Mouse (Mus musculus): Measurements from ENCODE around the gene Gys1. TPM values are rescaled to one million over a fixed set of nuclear protein-coding genes. Genes with fewer than 3 reads are reported as not detected.

Gene Gys1
- total RNA-seq, 2 experiments from 2014 or later: 13.5 to 15.4 TPM

Small RNAs within 50 kb of the gene (microRNA-seq; reads per million reads assigned to microRNA genes)
- gene Gm22133: 0 reads per million in 2 experiments

Other genes starting within 250 kb of the Gys1 start
- 1 to 10 TPM; 2.2 to 3.4 TPM for gene Ccdc155, start 230.0 kb upstream of the Gys1 start, total RNA-seq (2021)
- gene Dkkl1, start 222.7 kb upstream of the Gys1 start, total RNA-seq (2021): 1 to 10 TPM; 1.9 to 3.1 TPM
- gene Tead2, start 219.1 kb upstream of the Gys1 start, total RNA-seq (2021): 1 to 10 TPM; 3.2 to 4.2 TPM
- gene Cd37, start 195.7 kb upstream of the Gys1 start, total RNA-seq (2021): 1 to 10 TPM; 4.5 to 4.8 TPM
- 1 to 10 TPM; 1.3 to 2.6 TPM for gene Slc6a16, start 193.8 kb upstream of the Gys1 start, total RNA-seq (2021)
- gene Slc6a21, start 157.3 kb upstream of the Gys1 start, total RNA-seq (2021): not detected
- 10 to 100 TPM in 1 of 2 experiments, 1 to 10 TPM in 1; 9.7 to 16.2 TPM for gene Trpm4, start 101.1 kb upstream of the Gys1 start, total RNA-seq (2021)
- gene Hrc, start 99.6 kb upstream of the Gys1 start, total RNA-seq (2021): under 1 TPM; 0.17 to 0.18 TPM
- gene Ppfia3, start 67.8 kb upstream of the Gys1 start, total RNA-seq (2021): 100 to 1,000 TPM; 132 to 139 TPM
- 100 to 1,000 TPM; 134 to 144 TPM for gene Lin7b, start 64.3 kb upstream of the Gys1 start, total RNA-seq (2021)
- gene Snrnp70, start 39.1 kb upstream of the Gys1 start, total RNA-seq (2021): 100 to 1,000 TPM; 364 to 405 TPM
- gene Kcna7, start 29.2 kb upstream of the Gys1 start, total RNA-seq (2021): not detected
- gene Ntf5, start 21.1 kb upstream of the Gys1 start, total RNA-seq (2021): not detected
- under 1 TPM in 1 of 2 experiments, not detected in 1; 0.50 TPM for gene Lhb, start 14.0 kb upstream of the Gys1 start, total RNA-seq (2021)
- 10 to 100 TPM; 34.6 to 37.7 TPM for gene Ruvbl2, start 3.3 kb downstream of the Gys1 start, total RNA-seq (2021)
- gene Ftl1, start 25.0 kb downstream of the Gys1 start, total RNA-seq (2021): 100 to 1,000 TPM; 230 to 234 TPM
- gene Bax, start 32.1 kb downstream of the Gys1 start, total RNA-seq (2021): 10 to 100 TPM; 68.5 to 68.9 TPM
- under 1 TPM in 1 of 2 experiments, not detected in 1; 0.20 TPM for gene Tulp2, start 47.0 kb downstream of the Gys1 start, total RNA-seq (2021)
- 1 to 10 TPM in 1 of 2 experiments, under 1 TPM in 1; 0.91 to 1.2 TPM for gene Gm45808, start 52.0 kb downstream of the Gys1 start, total RNA-seq (2021)
- gene Dhdh, start 54.0 kb downstream of the Gys1 start, total RNA-seq (2021): 1 to 10 TPM; 5.3 to 5.7 TPM
- gene Nucb1, start 75.6 kb downstream of the Gys1 start, total RNA-seq (2021): 100 to 1,000 TPM; 109 to 110 TPM
- gene Ppp1r15a, start 91.4 kb downstream of the Gys1 start, total RNA-seq (2021): 10 to 100 TPM; 22.1 to 23.3 TPM
- under 1 TPM; 0.64 to 0.71 TPM for gene Plekha4, start 91.5 kb downstream of the Gys1 start, total RNA-seq (2021)
- gene Hsd17b14, start 120.0 kb downstream of the Gys1 start, total RNA-seq (2021): not detected
- gene Bcat2, start 135.3 kb downstream of the Gys1 start, total RNA-seq (2021): 10 to 100 TPM; 23.3 to 26.0 TPM
- not detected for gene Fgf21, start 180.6 kb downstream of the Gys1 start, total RNA-seq (2021)
- under 1 TPM in 1 of 2 experiments, not detected in 1; 0.18 TPM for gene Fut1, start 182.4 kb downstream of the Gys1 start, total RNA-seq (2021)
- not detected for gene Izumo1, start 187.0 kb downstream of the Gys1 start, total RNA-seq (2021)
- gene Rasip1, start 192.6 kb downstream of the Gys1 start, total RNA-seq (2021): 1 to 10 TPM; 6.0 to 6.3 TPM
- 1 to 10 TPM; 1.1 to 2.3 TPM for gene Mamstr, start 205.1 kb downstream of the Gys1 start, total RNA-seq (2021)
- gene Fut2, start 231.6 kb downstream of the Gys1 start, total RNA-seq (2021): under 1 TPM in 1 of 2 experiments, not detected in 1; 0.12 TPM
- gene Ntn5, start 249.2 kb downstream of the Gys1 start, total RNA-seq (2021): 10 to 100 TPM in 1 of 2 experiments, 1 to 10 TPM in 1; 6.8 to 13.4 TPM

All from layer of hippocampus, adult 18-20 months (tissue).